In genomic region chr8:123783525-123784249, GRCm38 (mm10) we compare ENCODE assay signal across 9 mouse cellular contexts. TPM values are rescaled to one million over a fixed set of nuclear protein-coding genes. Genes with fewer than 3 reads are reported as not detected.
A peak's percentile ranks its signal among the peaks of the same experiment; 100 is the strongest.
DNase-seq lines count a peak whose midpoint lies in the region; ATAC-seq and TF ChIP-seq lines count a peak whose summit lies in the region.
"Had no signal": no experiment of that assay in that cellular context is flagged by ENCODE, and none has a peak within 500 bp of the region (broad histone marks: within the 10 kb centered on the region; RNA-seq: fewer than 3 reads in every experiment).

No protein-coding gene starts in this region.

- peak; percentile 11 to 81; a peak in 3 of 4 replicates for TF ChIP-seq CTCF in CH12.LX (conservative IDR thresholded peaks at IDR 0.05 in 1 of 2, IDR thresholded peaks at IDR 0.05 in 1 of 2; ENCODE audit: low read depth in 2 of 2, low read length in 2 of 2)

- TF ChIP-seq POLR2A in CH12.LX (IDR thresholded peaks at IDR 0.05; ENCODE audit: low read depth, low read length), result no peak

- peak; percentile 57 for DNase-seq in CH12.LX (ENCODE audit: extremely low read depth)
- peak; percentile 63 for DNase-seq in brain, embryonic 18.5 days (ENCODE audit: low read depth, low spot score)
- DNase-seq in forebrain, embryonic 10.5 days (ENCODE audit: extremely low spot score, low spot score), result peak; percentile 78
- peak; percentile 92 for DNase-seq in kidney, postnatal 10 days
- DNase-seq in neural tube, embryonic 11.5 days (ENCODE audit: low spot score), result peak; percentile 87
- peak; percentile 26 for DNase-seq in thymus, postnatal 25 days

- in situ Hi-C loops in CH12.LX (cut with MboI; ENCODE audit: low pct_ligation_motif_present, low pct_unique_long_range_greater_than_20kb, low sequenced_read_pairs), result no loop called here

- no peak overlapping the region for H3K9ac ChIP-seq in CH12.LX (ENCODE audit: insufficient read depth, low read depth)
- H3K9ac ChIP-seq in heart, embryonic 13.5 days, result no peak overlapping the region
- H3K9ac ChIP-seq in liver, embryonic 12.5 days, result no peak overlapping the region
- H3K9ac ChIP-seq in neural tube, embryonic 11.5 days (ENCODE audit: low read length), result no peak overlapping the region

- H3K4me3 ChIP-seq in CH12.LX (replicated peaks in 1 of 3; ENCODE audit: low read depth in 2 of 3, low read length in 2 of 3, poor library complexity in 1 of 3), result no peak overlapping the region
- H3K4me3 ChIP-seq in forebrain, embryonic 10.5 days, result no peak overlapping the region
- no peak overlapping the region for H3K4me3 ChIP-seq in heart, embryonic 13.5 days
- H3K4me3 ChIP-seq in liver, embryonic 12.5 days, result no peak overlapping the region
- H3K4me3 ChIP-seq in neural tube, embryonic 11.5 days (ENCODE audit: low read depth, low read length), result no peak overlapping the region
- H3K4me3 ChIP-seq: erythroblast, embryonic 14.5 days had no signal

- 18% methylated on average over 6 of the region's 6 CpGs for WGBS in forebrain, embryonic 10.5 days
- 10% methylated on average over 6 of the region's 6 CpGs for WGBS in heart, embryonic 13.5 days
- 9% methylated on average over 6 of the region's 6 CpGs for WGBS in liver, embryonic 12.5 days (ENCODE audit: insufficient replicate concordance)
- WGBS in neural tube, embryonic 11.5 days, result 21% methylated on average over 6 of the region's 6 CpGs

- no peaks in the 10 kb centered on the region for H3K27me3 ChIP-seq in CH12.LX (replicated peaks)
- peaks cover 8% of the 10 kb centered on the region; the same call in 1 of the 2 replicates for H3K27me3 ChIP-seq in forebrain, embryonic 10.5 days (ENCODE audit: poor library complexity, severe bottlenecking)
- H3K27me3 ChIP-seq in heart, embryonic 13.5 days (replicated peaks), result peaks cover 7% of the 10 kb centered on the region; the same call in 1 of the 2 replicates
- peaks cover 47% of the 10 kb centered on the region for H3K27me3 ChIP-seq in liver, embryonic 12.5 days (replicated peaks)
- H3K27me3 ChIP-seq in neural tube, embryonic 11.5 days (ENCODE audit: control insufficient read depth, insufficient read depth, low read length), result no peaks in the 10 kb centered on the region

- H3K27ac ChIP-seq in CH12.LX (ENCODE audit: insufficient read depth, low read depth), result no peak overlapping the region
- H3K27ac ChIP-seq in forebrain, embryonic 10.5 days, result 0 out of 2 replicates have a peak overlapping the region, but pooled peaks have one; percentile 13
- H3K27ac ChIP-seq in heart, embryonic 13.5 days (replicated peaks), result no peak overlapping the region
- H3K27ac ChIP-seq in liver, embryonic 12.5 days, result no peak overlapping the region
- no peak overlapping the region for H3K27ac ChIP-seq in neural tube, embryonic 11.5 days (ENCODE audit: low read depth, low read length)

- no peaks in the 10 kb centered on the region for H3K79me2 ChIP-seq in CH12.LX (replicated peaks; ENCODE audit: control insufficient read depth, extremely low read depth, insufficient read depth, poor library complexity, severe bottlenecking)

- H3K4me2 ChIP-seq in CH12.LX (ENCODE audit: insufficient read depth, low read depth, poor library complexity, severe bottlenecking), result no peak overlapping the region
- H3K4me2 ChIP-seq in heart, embryonic 13.5 days, result no peak overlapping the region
- no peak overlapping the region for H3K4me2 ChIP-seq in liver, embryonic 12.5 days
- H3K4me2 ChIP-seq in neural tube, embryonic 11.5 days (ENCODE audit: low read depth), result no peak overlapping the region

- dilution Hi-C loops in CH12.LX (cut with MboI; ENCODE audit: extremely low pct_ligation_motif_present, extremely low pct_unique_long_range_greater_than_20kb, low sequenced_read_pairs), result no loop called here

- peaks cover 24 to 27% of the 10 kb centered on the region in 2 experiments for H3K4me1 ChIP-seq in CH12.LX (ENCODE audit: control insufficient read depth in 1 of 2, insufficient read depth in 2 of 2)
- peaks cover 28% of the 10 kb centered on the region for H3K4me1 ChIP-seq in forebrain, embryonic 10.5 days
- H3K4me1 ChIP-seq in heart, embryonic 13.5 days, result peaks cover 16% of the 10 kb centered on the region
- peaks cover 26% of the 10 kb centered on the region for H3K4me1 ChIP-seq in liver, embryonic 12.5 days
- peaks cover 5% of the 10 kb centered on the region; the same call in 1 of the 2 replicates for H3K4me1 ChIP-seq in neural tube, embryonic 11.5 days (ENCODE audit: control insufficient read depth, insufficient read depth, low read length)

- H3K36me3 ChIP-seq in CH12.LX (replicated peaks in 1 of 2; ENCODE audit: control insufficient read depth in 1 of 2, insufficient read depth in 1 of 2, low read length in 1 of 2), result peaks cover 17 to 45% of the 10 kb centered on the region in 2 experiments
- H3K36me3 ChIP-seq in forebrain, embryonic 10.5 days (replicated peaks), result no peaks in the 10 kb centered on the region
- no peaks in the 10 kb centered on the region for H3K36me3 ChIP-seq in heart, embryonic 13.5 days
- no peaks in the 10 kb centered on the region for H3K36me3 ChIP-seq in liver, embryonic 12.5 days
- no peaks in the 10 kb centered on the region for H3K36me3 ChIP-seq in neural tube, embryonic 11.5 days (ENCODE audit: control insufficient read depth, insufficient read depth, low read length)

- peak; percentile 75 for TF ChIP-seq RAD21 in CH12.LX (IDR thresholded peaks at IDR 0.05; ENCODE audit: low read depth, low read length)

- no peaks in the 10 kb centered on the region for H3K9me3 ChIP-seq in CH12.LX (replicated peaks; ENCODE audit: low read length)
- H3K9me3 ChIP-seq in forebrain, embryonic 10.5 days, result no peaks in the 10 kb centered on the region
- H3K9me3 ChIP-seq in heart, embryonic 13.5 days, result no peaks in the 10 kb centered on the region
- no peaks in the 10 kb centered on the region for H3K9me3 ChIP-seq in liver, embryonic 12.5 days (replicated peaks)
- no peaks in the 10 kb centered on the region for H3K9me3 ChIP-seq in neural tube, embryonic 11.5 days (ENCODE audit: control insufficient read depth, low read length)

- TF ChIP-seq EP300 in CH12.LX (IDR thresholded peaks at IDR 0.05; ENCODE audit: low read length), result no peak

- peak; percentile 40; the same call in 1 of the 2 replicates for ATAC-seq in heart, embryonic 13.5 days (ENCODE audit: extremely low read depth, insufficient number of reproducible peaks, low FRiP score, low TSS enrichment)
- ATAC-seq in liver, embryonic 12.5 days, result peak; percentile 57; the same call in 1 of the 2 replicates
- peak; percentile 53; the same call in 1 of the 2 replicates for ATAC-seq in neural tube, embryonic 11.5 days (ENCODE audit: insufficient read depth, low FRiP score, low TSS enrichment)

TF ChIP-seq in CH12.LX, 34 proteins besides CTCF, POLR2A, EP300 and RAD21:
- TF ChIP-seq HCFC1 (IDR thresholded peaks at IDR 0.05; ENCODE audit: low read depth, low read length), result no peak; the same call in 1 of the 2 replicates
- 0 out of 2 replicates have a peak, but pooled peaks have one; percentile 14 for TF ChIP-seq MEF2A (IDR thresholded peaks at IDR 0.05; ENCODE audit: borderline replicate concordance, low read depth, low read length)
- TF ChIP-seq MYC (IDR thresholded peaks at IDR 0.05; ENCODE audit: low read depth, low read length), result 0 out of 2 replicates have a peak, but pooled peaks have one; percentile 26
- TF ChIP-seq TBP (conservative IDR thresholded peaks at IDR 0.05; ENCODE audit: low read depth, low read length), result no peak
- TF ChIP-seq MAX (IDR thresholded peaks at IDR 0.05; ENCODE audit: low read length), result peak; percentile 29; the same call in 1 of the 2 replicates
- TF ChIP-seq NELFE (IDR thresholded peaks at IDR 0.05; ENCODE audit: low read depth, low read length), result 0 out of 2 replicates have a peak, but pooled peaks have one; percentile 31
- TF ChIP-seq SMC3 (IDR thresholded peaks at IDR 0.05; ENCODE audit: low read depth, low read length), result peak; percentile 72
- peak; percentile 22 for TF ChIP-seq ZC3H11A (IDR thresholded peaks at IDR 0.05; ENCODE audit: low read depth, low read length)
- TF ChIP-seq NRF1 (IDR thresholded peaks at IDR 0.05; ENCODE audit: low read depth, low read length), result 0 out of 2 replicates have a peak, but pooled peaks have one; percentile 30

RNA-seq across cellular contexts. Expression of gene Rab4a, which starts 22.1 kb away (rescaled TPM):
- not detected in 2 replicates for total RNA-seq in CH12.LX (2012; rRNA removed)
- total RNA-seq in CH12.LX (2014; rRNA removed), result not detected in 2 replicates
- 0.18 TPM in 1 of 2 replicates, not detected in the other for polyA plus RNA-seq in CH12.LX (2012; ENCODE audit: insufficient read length, low read depth)
- polyA plus RNA-seq in forebrain, embryonic 10.5 days (2016; fragmentation: Nextera tagmentation; extraction: Ambion mirVana), result 74.9 and 77.6 TPM in 2 replicates
- polyA plus RNA-seq in heart, embryonic 13.5 days (2015; fragmentation: Nextera tagmentation; extraction: Ambion mirVana), result 33.2 and 36.2 TPM in 2 replicates
- polyA plus RNA-seq in liver, embryonic 12.5 days (2016; fragmentation: Nextera tagmentation; extraction: Ambion mirVana), result 36.3 and 38.3 TPM in 2 replicates
- 66.1 and 71.4 TPM in 2 replicates for polyA plus RNA-seq in neural tube, embryonic 11.5 days (2014; fragmentation: Nextera tagmentation; extraction: Ambion mirVana)

Comparison
In these comparisons a context has a peak if more than half of its experiments do, and no peak if none do; other contexts are left out.
1. DNase-seq: peak in every context shown above with its lines; median percentile 92 in kidney, postnatal 10 days; 87 in neural tube, embryonic 11.5 days; 78 in forebrain, embryonic 10.5 days; 63 in brain, embryonic 18.5 days; 57 in CH12.LX; 26 in thymus, postnatal 25 days.
2. RNA of gene Rab4a, which starts 22.1 kb away (polyA plus RNA-seq): 74.9 to 77.6 TPM in forebrain, embryonic 10.5 days, 66.1 to 71.4 TPM in neural tube, embryonic 11.5 days, 36.3 to 38.3 TPM in liver, embryonic 12.5 days and 33.2 to 36.2 TPM in heart, embryonic 13.5 days; 0.18 TPM in CH12.LX; every median in the first group is over 10 times any median in the second.
3. Peak in every context shown above with its lines, with median percentiles within 50 percentile points of each other: ATAC-seq.